Mouse (Mus musculus) forebrain, embryonic 11.5 days (tissue): ENCODE data around the gene Rpl13a. TPM values are rescaled to one million over a fixed set of nuclear protein-coding genes. Genes with fewer than 3 reads are reported as not detected.
A peak's percentile ranks its signal among the peaks of the same experiment; 100 is the strongest.

ENCODE experiments used
- ATAC-seq: fragments of 200-750 bp; cut with Nextera tagmentation; replicated peaks from 2 replicates; pipeline ENCODE4 v1.8.0; 2017; ENCODE audit warnings: moderate TSS enrichment; ENCODE audit not compliant: low FRiP score
- DNase-seq: peaks from one replicate; pipeline ENCODE4 v3.0.0-alpha.2; 2017; ENCODE audit warnings: low spot score
- H3K27ac ChIP-seq: fragments of 300-500 bp; sonication (generic); 2 replicates; pipeline ENCODE4 v1.5.1; 2014; ENCODE audit warnings: low read depth, low read length
- H3K27me3 ChIP-seq: fragments of 300-500 bp; sonication (generic); 2 replicates; pipeline ENCODE4 v1.6.1; 2014; ENCODE audit warnings: mild to moderate bottlenecking, low read length, mixed read lengths; ENCODE audit not compliant: control insufficient read depth, insufficient read depth
- H3K36me3 ChIP-seq: fragments of 300-500 bp; sonication (generic); 2 replicates; pipeline ENCODE4 v1.6.1; 2014; ENCODE audit warnings: mild to moderate bottlenecking, low read length, moderate library complexity, mixed read lengths; ENCODE audit not compliant: control insufficient read depth, insufficient read depth
- H3K4me1 ChIP-seq: fragments of 300-500 bp; sonication (generic); replicated peaks from 2 replicates; pipeline ENCODE4 v1.6.1; 2014; ENCODE audit warnings: low read length, mixed read lengths; ENCODE audit not compliant: control insufficient read depth, insufficient read depth
- H3K4me2 ChIP-seq: fragments of 300-500 bp; sonication (generic); 2 replicates; pipeline ENCODE4 v1.6.1; 2014; ENCODE audit warnings: low read depth, mild to moderate bottlenecking, low read length, moderate library complexity, mixed read lengths; ENCODE audit not compliant: severe bottlenecking
- H3K4me3 ChIP-seq: fragments of 300-500 bp; sonication (generic); 2 replicates; pipeline ENCODE4 v1.5.1; 2014; ENCODE audit warnings: low read depth, low read length
- H3K9ac ChIP-seq: fragments of 300-500 bp; sonication (generic); 2 replicates; pipeline ENCODE4 v1.6.1; 2014; ENCODE audit warnings: low read length
- H3K9me3 ChIP-seq: fragments of 300-500 bp; sonication (generic); 2 replicates; pipeline ENCODE4 v1.6.1; 2016; ENCODE audit warnings: low read length, mixed read lengths; ENCODE audit not compliant: control insufficient read depth
- WGBS: fragments of 180-500 bp; shearing (Covaris S2); extraction: QIAGEN DNeasy Blood & Tissue Kit; methylation state at CpG from one replicate; pipeline ENCODE4 v1.1.7; 2014; 5-methylcytosine and 5-hydroxymethylcytosine counted together
- polyA plus RNA-seq: library from polyadenylated mRNA; unstranded; fragments of >200 nt; fragmentation: Nextera tagmentation; extraction: Ambion mirVana; gene quantifications from 2 replicates; pipeline ENCODE4 v1.2.1, GENCODE M21; 2014

Rpl13a gene
- polyA plus RNA-seq, 1 experiment from 2014 or later, result 1,164 TPM

DNA sequence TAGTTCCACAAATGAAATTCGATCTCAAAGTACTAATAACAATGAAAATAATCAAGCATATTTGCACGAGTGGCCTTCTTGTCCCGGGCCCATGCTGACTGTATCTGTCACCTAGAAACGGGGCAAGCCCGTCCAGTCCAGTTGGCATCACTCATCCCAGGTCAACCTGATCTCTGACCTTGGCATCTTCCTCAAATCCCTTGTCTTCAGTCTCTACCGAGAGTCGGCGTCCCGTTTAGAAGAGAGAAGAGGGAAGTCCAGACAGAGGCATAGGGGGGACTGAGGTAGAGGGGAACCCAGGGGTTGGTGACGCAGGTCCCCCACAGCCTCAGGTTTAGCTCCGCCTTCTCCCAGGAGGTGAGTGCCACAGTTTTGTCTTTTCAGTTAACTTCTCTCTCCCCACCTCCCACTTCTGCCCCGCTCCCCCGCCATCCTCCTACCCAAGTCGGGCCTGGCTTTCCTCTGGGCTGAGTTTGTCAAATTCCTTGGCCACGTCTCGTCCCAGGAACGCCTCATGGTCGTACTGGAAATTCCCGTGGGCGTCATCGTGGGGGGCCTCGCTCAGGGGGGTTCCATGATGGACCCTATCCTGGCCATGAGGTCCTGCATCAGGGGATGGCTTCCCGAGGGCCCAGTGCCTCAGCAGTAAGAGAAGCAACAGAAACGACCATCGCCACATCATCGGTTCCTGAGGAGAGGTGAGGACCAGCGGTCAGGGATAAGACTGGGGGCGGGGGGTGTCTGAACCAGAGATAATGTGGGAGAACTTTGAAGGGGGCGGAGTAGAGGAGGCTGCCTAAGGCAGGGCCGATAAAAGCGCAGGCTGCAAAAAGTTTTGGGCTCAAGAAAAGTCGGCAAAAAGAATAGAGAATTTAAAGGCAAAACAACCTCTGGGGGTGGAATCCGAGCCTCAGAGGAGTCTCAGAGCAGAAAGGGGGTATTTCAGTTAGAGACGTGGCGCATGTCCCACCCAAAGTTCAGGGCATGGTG, 37.3 kb downstream of the Rpl13a start:
- Histone ChIP-seq H3K9me3 (no peaks in the 10 kb centered on the region), H3K4me3 (peak overlapping the region; percentile 46), H3K4me2 (peak overlapping the region; percentile 64), H3K27me3 (no peaks in the 10 kb centered on the region), H3K9ac (peak overlapping the region; percentile 58), H3K36me3 (peaks cover 5% of the 10 kb centered on the region; the same call in 1 of the 2 replicates), H3K4me1 (peaks cover 3% of the 10 kb centered on the region; the same call in 1 of the 2 replicates), H3K27ac (no peak overlapping the region)
- WGBS, result 16% methylated on average over 35 of the region's 35 CpGs
- peak; percentile 44; the same call in 1 of the 2 replicates for ATAC-seq
- DNase-seq, result peak; percentile 65

DNA sequence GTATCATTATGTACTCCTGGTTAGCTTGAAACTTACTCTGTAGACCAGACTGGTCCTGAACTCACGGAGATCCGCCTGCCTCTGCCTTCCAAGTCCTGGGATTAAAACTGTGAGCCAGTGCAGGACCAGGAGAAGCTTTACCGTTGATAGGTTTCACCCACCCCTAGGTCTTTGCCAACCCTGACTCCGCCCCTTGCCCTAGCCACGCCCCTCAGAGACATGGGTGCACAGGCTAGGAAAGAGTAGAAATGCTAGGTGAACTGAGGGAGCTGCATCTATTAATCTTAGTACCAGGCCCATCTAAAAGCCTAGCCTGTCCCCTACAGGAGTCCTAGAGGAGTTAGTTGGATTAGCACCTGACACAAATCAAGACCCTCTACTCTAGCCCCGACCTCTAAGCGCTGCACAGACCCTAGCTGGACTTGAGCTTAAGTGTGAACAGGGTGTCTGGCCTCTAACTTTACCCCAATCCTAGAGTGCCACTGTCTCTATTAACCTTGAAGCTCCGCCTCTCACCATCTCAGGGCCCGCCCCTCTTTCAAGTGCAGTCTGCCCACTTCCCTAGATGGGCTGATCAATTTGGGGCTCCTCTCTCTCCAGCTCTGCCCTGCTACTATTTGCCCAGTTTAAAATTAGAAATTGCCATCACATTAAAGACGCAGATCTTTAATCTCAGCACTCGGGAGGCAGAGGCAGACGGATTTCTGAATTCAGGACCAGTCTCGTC, 38.1 kb downstream of the Rpl13a start:
- Histone ChIP-seq H3K27ac (no peak overlapping the region), H3K4me2 (no peak overlapping the region), H3K4me1 (peaks cover 3% of the 10 kb centered on the region; the same call in 1 of the 2 replicates), H3K9ac (no peak overlapping the region), H3K9me3 (no peaks in the 10 kb centered on the region), H3K4me3 (no peak overlapping the region), H3K27me3 (no peaks in the 10 kb centered on the region), H3K36me3 (peaks cover 9% of the 10 kb centered on the region)
- WGBS, result 82% methylated on average over 13 of the region's 13 CpGs
- DNase-seq (no peak), ATAC-seq (no peak)

DNA sequence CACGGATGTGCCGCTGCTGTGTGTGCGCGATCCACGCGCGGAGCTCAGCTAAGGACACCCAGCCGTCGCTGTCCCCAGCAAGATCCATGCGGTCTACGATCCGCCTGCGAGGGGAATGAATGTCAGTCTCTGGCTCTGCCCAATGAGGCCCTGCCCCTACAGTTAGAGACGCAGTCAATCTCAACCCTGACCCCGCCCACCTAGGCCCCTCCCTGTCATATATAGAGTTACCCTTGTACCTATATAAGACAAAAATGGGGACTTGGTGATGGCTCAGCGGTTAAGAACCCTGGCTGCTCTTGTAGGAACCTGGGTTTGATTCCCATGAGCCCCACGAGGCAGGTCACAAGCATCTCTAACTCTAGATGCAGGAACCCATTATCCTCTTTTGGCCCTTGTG, 40.0 kb downstream of the Rpl13a start:
- ATAC-seq (no peak), DNase-seq (no peak)
- Histone ChIP-seq H3K4me2 (no peak overlapping the region), H3K4me1 (peaks cover 3% of the 10 kb centered on the region; the same call in 1 of the 2 replicates), H3K27me3 (no peaks in the 10 kb centered on the region), H3K27ac (no peak overlapping the region), H3K9me3 (no peaks in the 10 kb centered on the region), H3K4me3 (no peak overlapping the region), H3K9ac (no peak overlapping the region), H3K36me3 (peaks cover 9% of the 10 kb centered on the region)
- 95% methylated on average over 17 of the region's 17 CpGs for WGBS

DNA sequence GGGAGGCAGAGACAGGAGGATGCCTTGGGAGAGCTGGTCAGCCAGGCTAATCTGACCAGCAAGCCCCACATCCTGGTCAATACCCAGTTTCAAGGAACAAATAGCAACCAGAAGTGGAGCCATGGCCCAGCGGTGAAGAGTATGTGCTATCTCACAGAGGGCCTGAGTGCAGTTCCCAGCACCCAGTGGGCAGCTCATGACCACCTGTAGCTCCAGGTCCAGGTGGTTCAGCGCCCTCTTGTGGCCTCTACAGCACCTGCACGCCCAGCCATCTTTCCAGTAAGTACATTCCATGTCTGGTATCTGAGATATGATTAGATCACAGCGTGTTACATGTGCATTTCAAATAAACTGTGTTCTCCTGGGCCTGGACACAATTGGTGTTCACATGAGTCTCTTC, 42.5 kb downstream of the Rpl13a start:
- no peak overlapping the region for H3K9ac ChIP-seq
- no peaks in the 10 kb centered on the region for H3K9me3 ChIP-seq
- peaks cover 1% of the 10 kb centered on the region; the same call in 1 of the 2 replicates for H3K4me1 ChIP-seq
- DNase-seq (no peak), ATAC-seq (no peak)
- H3K4me2 ChIP-seq, result no peak overlapping the region
- no peak overlapping the region for H3K4me3 ChIP-seq
- H3K36me3 ChIP-seq, result peaks cover 9% of the 10 kb centered on the region
- no peaks in the 10 kb centered on the region for H3K27me3 ChIP-seq
- no peak overlapping the region for H3K27ac ChIP-seq
- 78% methylated on average over 4 of the region's 4 CpGs for WGBS

DNA sequence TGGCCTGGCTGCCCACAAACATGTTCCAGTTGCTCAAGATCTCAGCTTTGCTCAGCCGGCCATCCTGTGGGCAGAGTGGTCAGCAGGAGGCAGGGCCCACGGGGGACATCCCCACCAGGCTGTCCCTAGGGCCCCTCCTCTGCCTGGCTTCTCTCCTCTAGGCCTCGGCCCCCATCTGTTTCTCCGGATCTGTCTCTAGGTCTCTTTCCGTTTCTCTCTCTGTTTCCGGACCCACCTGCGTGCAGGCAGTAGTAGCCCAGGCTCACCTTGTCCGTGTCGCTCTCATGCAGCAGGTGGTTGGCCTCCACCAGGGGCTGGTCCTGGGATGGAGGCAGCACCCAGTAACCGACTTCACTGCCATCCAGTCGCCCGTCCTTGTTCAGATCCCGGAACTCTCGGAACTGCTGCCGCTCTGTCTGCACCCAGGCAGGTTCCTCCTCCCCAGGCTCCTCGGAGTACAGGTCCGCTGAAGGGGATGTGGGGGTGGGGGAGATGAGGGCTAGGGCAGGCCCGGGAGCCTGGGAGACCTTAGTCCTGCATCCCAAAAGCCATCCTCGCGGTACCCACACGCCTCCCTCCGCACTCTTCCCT, 45.2 kb downstream of the Rpl13a start:
- Histone ChIP-seq H3K27ac (no peak overlapping the region), H3K9me3 (no peaks in the 10 kb centered on the region), H3K9ac (no peak overlapping the region), H3K4me2 (no peak overlapping the region), H3K4me1 (no peaks in the 10 kb centered on the region), H3K27me3 (no peaks in the 10 kb centered on the region), H3K4me3 (no peak overlapping the region), H3K36me3 (peaks cover 9% of the 10 kb centered on the region)
- no peak for ATAC-seq
- WGBS, result 88% methylated on average over 22 of the region's 22 CpGs
- DNase-seq, result no peak

DNA sequence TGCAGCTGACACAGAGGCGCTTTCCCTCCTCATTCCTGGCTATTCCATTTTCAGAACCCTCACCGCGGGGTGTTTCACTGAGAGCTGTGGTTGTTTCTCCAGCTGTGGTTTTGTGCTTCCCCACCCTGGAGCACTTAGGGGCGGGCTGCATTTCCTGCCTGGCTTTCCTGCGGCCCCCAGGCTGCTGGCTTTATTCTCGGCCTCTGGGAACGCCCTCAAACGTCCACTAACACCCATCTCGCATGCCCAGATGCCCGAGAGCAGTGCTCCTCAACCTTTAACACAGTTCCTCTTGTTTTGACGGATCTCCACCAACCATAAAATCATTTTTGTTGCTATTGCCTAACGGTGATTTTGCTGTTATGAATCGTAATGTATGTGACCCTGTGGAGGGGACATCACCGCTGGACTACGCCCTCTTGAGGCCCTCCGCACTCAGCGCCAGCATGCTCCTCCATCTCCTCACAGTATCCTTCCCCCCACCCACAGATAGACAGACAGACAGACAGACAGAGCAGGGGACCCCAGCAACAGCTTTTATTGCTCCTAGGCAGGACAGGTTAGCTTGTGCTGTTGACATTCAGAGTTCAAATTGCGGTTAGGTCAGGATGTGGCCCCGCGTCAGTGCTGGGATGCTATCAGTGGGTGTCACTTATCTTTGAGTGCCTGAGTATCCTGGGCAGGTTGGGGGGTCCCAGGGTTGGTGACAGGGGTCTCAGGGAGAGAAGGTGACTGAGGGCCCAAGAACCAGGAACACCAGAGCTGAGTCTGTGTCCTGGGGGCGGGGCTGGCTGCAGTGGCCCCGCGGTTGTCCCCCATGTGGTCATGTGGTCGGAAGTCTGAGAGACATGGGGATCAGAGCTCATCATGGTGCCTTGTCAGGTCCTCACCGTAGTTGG, 45.9 kb downstream of the Rpl13a start:
- DNase-seq, result no peak

DNA sequence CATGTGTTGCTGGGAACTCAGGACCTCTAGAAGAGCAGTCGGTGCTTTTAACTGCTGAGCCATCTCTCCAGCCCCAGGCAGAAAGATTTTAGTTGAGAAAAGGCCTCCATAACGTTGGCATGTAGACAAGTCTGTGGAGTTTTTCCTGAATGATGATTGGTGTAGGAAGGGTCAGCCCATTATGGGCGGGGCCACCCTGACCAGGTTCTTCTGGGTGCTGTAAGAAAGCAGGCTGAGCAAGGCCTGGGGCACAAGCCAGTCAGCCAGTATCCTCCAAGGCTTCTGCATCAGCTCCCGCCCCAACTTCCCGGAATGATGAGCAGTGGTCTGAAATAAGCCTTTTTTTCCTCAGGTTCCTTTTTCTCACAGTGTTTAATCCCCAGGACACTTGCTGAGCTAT, 47.5 kb downstream of the Rpl13a start:
- H3K4me1 ChIP-seq, result no peaks in the 10 kb centered on the region
- WGBS, result 50% methylated on average over 5 of the region's 5 CpGs
- no peak overlapping the region for H3K4me2 ChIP-seq
- no peak overlapping the region for H3K9ac ChIP-seq
- H3K27me3 ChIP-seq, result no peaks in the 10 kb centered on the region
- H3K27ac ChIP-seq, result no peak overlapping the region
- ATAC-seq (no peak), DNase-seq (no peak)
- no peak overlapping the region for H3K4me3 ChIP-seq
- no peaks in the 10 kb centered on the region for H3K9me3 ChIP-seq
- peaks cover 1% of the 10 kb centered on the region for H3K36me3 ChIP-seq

More for the DNA sequence above, 45.9 kb downstream of the Rpl13a start:
- Histone ChIP-seq H3K27me3 (no peaks in the 10 kb centered on the region), H3K9ac (no peak overlapping the region), H3K36me3 (peaks cover 9% of the 10 kb centered on the region), H3K27ac (no peak overlapping the region), H3K9me3 (no peaks in the 10 kb centered on the region), H3K4me1 (no peaks in the 10 kb centered on the region), H3K4me3 (no peak overlapping the region), H3K4me2 (no peak overlapping the region)
- 78% methylated on average over 25 of the region's 25 CpGs for WGBS
- no peak for ATAC-seq
